Mouse (Mus musculus) lung, postnatal 4 days (tissue): ENCODE data around the gene Lhx6.

Experiments
- DNase-seq, 2 experiments: peaks; one replicate each; pipeline ENCODE4 v3.0.0; 2021

The Lhx6 gene

DNA sequence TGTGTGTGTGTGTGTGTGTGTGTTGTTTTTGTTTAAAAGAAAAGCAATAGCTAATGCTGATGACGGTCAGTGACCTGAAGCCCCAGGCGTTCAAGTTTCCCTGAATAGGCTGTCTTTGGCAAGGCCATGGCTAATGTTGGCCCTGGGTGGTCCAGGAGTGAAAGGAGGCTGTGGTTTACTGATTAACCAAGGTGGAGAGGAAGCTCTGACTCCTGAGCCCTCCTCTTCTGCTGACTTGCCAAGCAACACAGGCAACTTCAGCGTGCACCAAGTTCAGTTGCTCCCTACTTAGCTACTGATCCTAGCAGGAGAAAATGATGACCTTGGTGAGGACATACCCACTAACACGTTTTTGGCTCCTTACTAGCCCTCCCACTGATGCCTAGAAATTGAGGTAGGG lies 12.5 kb downstream of the Lhx6 start:
- DNase-seq = no peak

DNA sequence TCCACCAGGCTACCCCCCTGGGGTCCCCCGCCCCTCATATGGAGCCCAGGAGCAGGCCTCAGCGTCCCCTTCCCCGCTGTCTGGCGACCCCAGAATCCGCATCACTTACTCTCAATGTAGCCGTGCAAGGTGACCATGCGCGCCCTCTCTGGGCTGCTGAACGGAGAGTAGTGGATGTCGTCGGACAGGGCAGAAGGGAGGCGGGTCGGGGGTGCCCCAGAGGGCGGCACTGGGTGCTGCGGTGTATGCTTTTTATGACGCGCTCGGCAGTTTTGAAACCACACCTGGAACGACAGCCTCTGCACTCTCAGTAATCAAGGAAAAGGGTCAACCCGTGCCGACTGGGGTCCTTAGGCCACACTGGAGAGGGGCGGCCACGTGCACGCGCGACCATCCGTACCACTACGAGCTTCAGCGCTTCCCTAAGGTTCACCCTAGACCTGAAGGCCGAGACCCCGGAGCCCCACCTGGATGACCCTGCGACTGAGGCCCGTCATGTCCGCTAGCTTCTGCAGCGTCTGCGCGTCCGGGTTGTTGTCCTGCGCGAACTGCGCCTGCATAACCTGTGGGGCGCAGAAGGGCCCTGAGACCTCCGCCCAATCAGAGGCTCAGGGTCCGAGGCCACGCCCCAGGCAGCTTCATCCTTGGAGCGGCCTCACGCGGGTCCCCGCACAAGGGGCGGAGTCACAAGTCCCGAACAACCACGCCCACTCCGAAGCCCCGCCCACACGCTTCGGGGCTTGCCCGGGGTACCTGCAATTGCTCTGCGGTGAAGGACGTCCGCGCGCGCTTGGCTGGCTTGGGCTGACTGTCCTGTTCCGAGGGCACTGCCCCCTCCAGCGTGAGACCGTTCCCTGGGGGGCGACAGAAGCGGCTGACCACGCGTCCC lies 14.1 kb downstream of the Lhx6 start:
- DNase-seq = peak; percentile 53 to 61

GRCm38 (mm10) chr2:36089190-36089589 lies 16.0 kb downstream of the Lhx6 start:
- DNase-seq = no peak

DNA sequence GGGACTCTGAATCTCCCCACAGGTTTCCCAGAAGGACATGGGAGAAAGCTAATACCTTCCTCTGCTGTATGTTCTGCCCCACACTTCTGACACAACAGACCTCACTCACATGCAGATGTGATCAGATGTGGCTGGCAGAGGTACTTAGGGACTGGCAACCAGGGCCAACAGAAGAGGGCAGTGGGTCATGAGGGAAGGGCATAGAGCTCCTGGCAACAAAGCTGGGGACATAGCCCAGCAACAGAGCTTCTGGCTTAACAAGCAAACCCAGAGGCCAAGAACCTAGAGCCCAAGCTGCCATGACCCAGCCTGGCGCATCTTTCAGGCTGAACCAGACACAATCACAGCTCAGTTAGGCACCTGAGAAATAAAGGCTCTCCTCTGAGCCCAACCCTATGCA lies 20.2 kb downstream of the Lhx6 start:
- DNase-seq = no peak

DNA sequence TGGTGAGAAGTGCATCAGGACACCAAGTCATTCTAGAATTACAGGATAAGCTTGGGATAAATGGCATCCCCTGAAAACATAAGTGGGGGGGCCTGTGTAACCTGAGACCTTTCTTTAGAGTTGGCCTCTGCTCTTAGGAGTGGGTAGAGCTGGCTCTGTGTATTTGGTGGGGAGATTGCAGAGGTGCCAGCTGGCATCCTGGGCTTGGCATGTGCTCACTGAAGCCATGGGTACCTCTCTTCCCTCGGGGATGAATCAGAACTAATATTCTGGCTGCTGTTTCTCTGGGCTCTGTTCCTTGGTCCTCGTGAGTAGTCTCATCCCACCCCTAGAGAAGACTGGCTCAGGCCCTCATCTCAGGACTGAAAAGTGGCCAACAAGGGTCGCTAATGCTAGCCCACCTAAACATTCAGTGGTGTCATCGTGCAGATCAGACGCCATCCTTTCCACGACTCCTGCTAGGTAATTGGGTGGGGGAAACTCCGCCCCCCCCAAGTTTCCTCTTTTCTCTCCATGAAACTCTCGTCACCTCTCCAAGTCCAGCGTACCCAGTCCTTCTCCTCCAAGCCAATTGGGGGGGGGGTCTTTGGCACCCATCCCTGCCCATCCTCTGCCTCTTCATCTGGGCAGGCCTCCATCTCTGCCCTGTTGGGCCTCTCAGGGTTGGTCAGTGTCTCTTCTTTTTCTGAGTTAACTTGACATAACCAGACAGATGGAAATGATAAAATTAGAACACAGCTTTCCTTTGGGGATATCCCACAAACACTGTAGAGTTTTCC lies 22.2 kb downstream of the Lhx6 start:
- no peak for DNase-seq

DNA sequence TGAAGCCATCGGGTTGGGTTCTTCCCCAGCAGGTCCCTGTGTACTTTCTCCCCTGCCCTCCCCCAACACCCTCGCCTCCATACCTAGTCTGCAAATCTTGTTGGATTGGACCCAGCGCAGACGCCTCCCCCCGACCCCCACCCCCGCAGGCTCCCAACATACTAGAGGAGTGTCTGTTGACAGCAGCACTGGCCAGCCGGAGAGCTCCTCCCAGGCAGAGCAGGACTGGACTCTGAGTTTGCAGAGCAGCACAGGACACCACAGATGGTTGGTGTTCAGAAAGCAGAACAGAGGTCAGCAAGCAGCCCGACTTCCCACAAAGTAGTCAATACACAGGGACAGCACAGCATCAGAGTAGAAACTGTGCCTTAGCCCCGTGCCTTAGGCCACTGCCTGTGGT lies 23.8 kb downstream of the Lhx6 start:
- no peak for DNase-seq

GRCm38 (mm10) chr2:36077160-36077761 lies 27.9 kb downstream of the Lhx6 start:
- DNase-seq = no peak

DNA sequence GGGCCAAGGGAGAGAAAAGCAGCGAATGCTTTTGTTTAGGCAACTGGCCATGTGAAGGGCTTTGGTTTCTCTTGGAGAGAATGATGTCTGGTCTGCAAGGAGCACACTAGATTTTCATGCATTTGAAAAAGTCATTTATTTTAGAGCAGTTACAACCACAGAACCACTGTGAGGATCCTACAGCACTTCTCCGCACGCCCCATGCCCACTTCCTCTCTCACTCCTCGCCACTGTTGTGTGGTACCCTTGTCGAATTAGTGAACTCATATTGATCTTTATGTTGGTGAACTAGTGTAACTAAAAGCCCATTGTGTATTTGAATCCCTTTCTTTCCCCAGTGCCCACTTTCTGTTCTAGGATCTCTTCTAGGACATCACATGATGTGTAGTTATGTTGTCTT lies 30.0 kb downstream of the Lhx6 start:
- DNase-seq = no peak

DNA sequence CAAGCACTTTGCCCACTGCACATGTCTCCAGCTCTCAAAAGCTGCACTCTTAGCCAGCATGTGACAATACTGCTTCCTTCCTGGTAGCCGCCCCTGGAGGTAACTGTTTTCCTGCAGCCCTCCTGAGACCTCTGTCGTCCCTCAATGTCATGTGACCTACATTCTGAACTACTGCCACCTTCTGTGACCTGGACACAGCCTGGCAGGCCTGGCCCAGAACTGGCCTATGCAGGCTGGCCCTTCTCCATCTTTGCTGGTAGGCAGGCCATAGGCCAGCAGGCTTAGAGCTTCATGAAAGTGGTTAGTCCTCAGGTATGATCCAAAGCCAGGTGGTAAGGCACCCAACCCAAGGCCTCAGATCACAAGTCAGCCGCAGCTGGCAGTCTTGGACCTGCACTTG lies 31.4 kb downstream of the Lhx6 start:
- no peak for DNase-seq

- DNase-seq = no peak
Measured at GRCm38 (mm10) chr2:36071660-36072305, 33.4 kb downstream of the Lhx6 start.

DNA sequence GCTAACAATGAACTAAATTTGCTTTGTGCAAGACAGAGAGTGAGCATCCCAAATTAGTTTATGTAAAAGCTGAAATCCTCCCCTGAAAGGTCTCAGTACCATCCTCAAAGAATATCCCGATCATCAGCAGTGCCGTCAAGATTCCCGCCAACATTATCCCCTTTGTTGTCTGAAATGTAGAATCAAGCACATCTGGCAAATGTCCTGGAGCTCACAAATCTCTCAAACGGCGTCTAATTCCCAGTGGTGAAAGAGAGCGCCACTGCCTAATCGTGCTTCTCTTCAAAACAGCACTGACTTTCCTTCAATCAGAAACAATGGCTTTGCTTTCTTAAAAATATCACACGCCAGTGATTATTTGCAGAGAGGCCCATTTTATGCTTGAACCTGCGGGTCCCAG lies 38.1 kb downstream of the Lhx6 start:
- no peak for DNase-seq

DNA sequence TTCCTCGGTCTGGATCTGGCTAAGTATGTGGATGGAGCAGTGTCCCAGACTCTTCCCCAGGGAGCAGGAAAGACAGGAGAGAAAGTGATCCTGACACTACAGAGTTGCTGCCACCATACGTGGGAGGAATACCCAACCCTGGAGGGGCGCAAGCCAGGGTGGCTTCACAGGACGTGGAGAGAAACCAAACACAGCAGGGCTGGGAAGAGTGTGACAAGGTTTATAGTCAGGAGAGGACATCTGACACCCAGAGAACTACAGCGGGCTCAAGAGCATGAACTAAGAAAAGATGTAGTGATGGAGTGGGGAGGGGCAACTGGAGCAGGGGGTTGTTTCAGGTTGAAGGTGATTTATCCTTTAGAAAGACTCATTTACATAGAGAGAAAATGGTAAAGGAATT lies 43.8 kb downstream of the Lhx6 start:
- no peak for DNase-seq

GRCm38 (mm10) chr2:36056248-36056647 lies 49.0 kb downstream of the Lhx6 start:
- DNase-seq = no peak

DNA sequence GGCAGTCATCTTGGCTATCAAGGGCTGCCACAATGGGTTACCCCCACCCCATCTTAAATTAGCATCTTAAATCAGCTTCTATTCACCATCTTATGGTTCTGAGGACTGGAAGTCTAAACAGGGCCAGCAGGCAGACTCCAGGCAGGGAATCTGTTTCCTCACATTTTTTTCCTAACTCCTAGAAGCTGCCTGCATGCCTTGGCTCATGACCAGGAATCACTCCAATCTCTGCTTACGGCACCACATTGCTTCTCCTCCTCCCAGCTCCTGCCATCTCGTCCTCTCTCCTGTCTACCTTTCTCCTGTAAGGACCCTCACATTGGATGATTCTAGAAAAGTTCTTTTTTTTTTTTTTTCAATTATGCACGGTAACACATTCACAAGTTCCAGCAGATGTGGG lies 52.0 kb downstream of the Lhx6 start:
- no peak for DNase-seq

DNA sequence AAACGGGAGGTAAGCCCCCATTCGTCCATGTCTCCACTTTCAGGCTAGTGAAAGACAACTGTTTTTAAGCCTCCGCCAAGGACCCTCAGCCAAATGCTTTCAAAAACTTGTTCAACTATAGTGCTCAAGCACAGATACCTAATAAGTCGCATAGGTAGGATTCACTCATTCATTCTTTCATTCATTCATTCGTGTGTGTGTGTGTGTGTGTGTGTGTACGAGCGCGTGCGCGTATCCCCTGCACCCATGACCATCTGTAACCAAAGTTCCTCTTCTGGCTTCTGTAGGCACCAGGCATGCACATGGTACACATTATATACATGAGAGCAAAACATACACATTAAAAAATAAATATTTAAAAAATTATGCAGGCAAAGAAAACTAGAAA lies 55.6 kb downstream of the Lhx6 start:
- no peak for DNase-seq

DNA sequence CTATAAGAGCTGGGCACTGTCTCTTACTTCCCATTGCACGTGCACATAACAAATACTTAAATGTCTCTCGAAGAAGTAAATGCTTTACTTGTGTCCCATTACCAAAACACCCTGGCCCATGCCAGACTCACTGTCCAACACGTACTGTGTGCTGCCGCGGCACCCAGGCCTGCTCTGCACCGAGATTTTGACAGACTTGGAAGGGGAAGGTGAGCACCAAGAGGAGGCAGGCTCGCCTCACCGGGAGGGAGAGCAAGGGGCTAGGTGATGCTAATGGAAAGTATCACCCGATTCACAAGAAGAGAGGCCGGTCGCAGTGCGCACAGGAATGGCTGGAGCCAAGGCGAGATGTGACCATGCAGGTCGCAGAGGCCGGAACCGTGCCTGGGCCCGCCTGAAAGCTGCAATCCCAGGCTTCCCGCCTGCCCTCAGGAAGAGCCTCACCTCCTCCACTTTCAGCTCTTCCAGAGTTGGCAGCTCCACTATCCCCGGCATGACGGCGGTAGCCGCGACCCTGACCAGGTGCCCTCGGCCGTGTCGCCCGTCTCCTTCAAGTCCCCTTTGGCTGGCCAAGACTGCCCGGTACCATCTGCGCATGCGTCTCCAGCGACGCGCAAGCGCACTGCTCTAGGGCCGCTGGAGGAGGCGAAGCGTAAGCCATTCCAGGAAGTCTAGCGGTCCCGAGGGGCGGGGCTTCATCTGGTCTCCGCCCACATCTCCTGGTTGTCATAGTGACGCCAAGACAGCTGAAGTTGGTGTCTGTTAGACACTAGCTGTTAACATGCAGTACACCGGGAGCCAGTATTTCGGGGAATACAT lies 56.3 kb downstream of the Lhx6 start, which contains the start of the genes Ndufa8 and Morn5:
Gene Ndufa8, minus strand, starts transcription at position 659 of the 819 bp plus-strand sequence.
Gene Morn5, plus strand, starts transcription at position 711 of the 819 bp plus-strand sequence.
- DNase-seq = peak; percentile 98 to 99

- no peak for DNase-seq
Measured at GRCm38 (mm10) chr2:36048164-36048563, 57.0 kb downstream of the Lhx6 start.

GRCm38 (mm10) chr2:36040872-36041271 lies 64.3 kb downstream of the Lhx6 start:
- no peak for DNase-seq

- DNase-seq = no peak
Measured at GRCm38 (mm10) chr2:36039297-36039985, 65.8 kb downstream of the Lhx6 start.

- peak; percentile 23 to 42 for DNase-seq
Measured at GRCm38 (mm10) chr2:36035413-36036081, 69.7 kb downstream of the Lhx6 start.

DNA sequence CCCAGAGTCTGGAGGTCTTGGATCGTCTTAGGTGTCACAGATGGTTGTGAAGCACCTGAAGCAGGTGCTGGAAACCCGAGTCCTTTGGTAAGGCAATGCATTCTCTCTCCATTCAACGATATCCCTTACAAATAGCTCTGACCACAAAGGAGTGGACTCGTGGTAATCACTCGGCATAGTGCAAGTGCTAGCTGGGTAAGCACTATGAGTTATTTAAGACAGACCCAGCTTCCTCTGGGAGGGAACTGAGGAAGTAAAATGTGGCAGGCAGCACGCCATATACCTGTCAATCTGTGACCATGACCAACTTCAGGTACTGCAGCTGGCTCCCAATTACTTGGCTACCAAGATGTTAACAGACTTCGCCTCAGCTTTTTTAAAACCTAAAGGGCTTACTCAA lies 70.3 kb downstream of the Lhx6 start:
- DNase-seq = no peak
